Mouse (Mus musculus) left cerebral cortex, postnatal 14 days (tissue): Measurements from ENCODE around the gene 1700030K09Rik. TPM values are rescaled to one million over a fixed set of nuclear protein-coding genes. Genes with fewer than 3 reads are reported as not detected.
A peak's percentile ranks its signal among the peaks of the same experiment; 100 is the strongest.

ENCODE experiments used
- DNase-seq, 2 experiments: peaks; one replicate each; pipeline ENCODE4 v3.0.0; 2021 to 2022; ENCODE audit warnings: low spot score in 2 of 2, mixed read lengths in 1 of 2
- intact Hi-C: fragments of 180-260 bp; cut with DNase I; formaldehyde crosslinking; loops from one replicate; pipeline ENCODE4 v1.15.1; 2025
- long read RNA-seq, 2 experiments: library from polyadenylated mRNA; stranded (forward); transcript quantifications; one replicate each; pipeline ENCODE4 v2.0.0; 2021
- total RNA-seq, 2 experiments: library from RNA; stranded (reverse); gene quantifications; 2 replicates each; pipeline ENCODE4 v1.2.3; 2021

1700030K09Rik gene
- total RNA-seq, result 10 to 100 TPM; 11.4 to 12.6 TPM
- long read RNA-seq, experiment 1, transcript 1700030K09Rik-201 (8 exons, 2,887 nt), result major isoform, 18 of 25 reads
- long read RNA-seq, experiment 1, partial matches to known transcripts, result 4 of 25 reads
- long read RNA-seq, experiment 1, other reads (novel, unspliced or antisense), result 3 of 25 reads
- long read RNA-seq, experiment 2, transcript 1700030K09Rik-201 (8 exons, 2,887 nt), result major isoform, 18 of 20 reads
- long read RNA-seq, experiment 2, partial matches to known transcripts, result 1 of 20 reads
- long read RNA-seq, experiment 2, other reads (novel, unspliced or antisense), result 1 of 20 reads

- intact Hi-C loops, result no loop called here
- DNase-seq, result peak; percentile 99
Observed at GRCm38 (mm10) chr8:72443338-72443993, at the start of gene 1700030K09Rik, which contains the start of gene Calr3. 1700030K09Rik (plus strand) TSS chr8:72443880. Calr3 (minus strand) TSS chr8:72443870.

- DNase-seq, result no peak
- intact Hi-C loops, result no loop called here
Observed at GRCm38 (mm10) chr8:72401381-72401780, 42.3 kb upstream of the 1700030K09Rik start.

GRCm38 (mm10) chr8:72402981-72403380 is 40.7 kb upstream of the 1700030K09Rik start:
- no peak for DNase-seq
- intact Hi-C loops, result no loop called here

- no peak for DNase-seq
- intact Hi-C loops, result no loop called here
Observed at GRCm38 (mm10) chr8:72407878-72408277, 35.8 kb upstream of the 1700030K09Rik start.

- intact Hi-C loops, result no loop called here
- no peak for DNase-seq
Observed at GRCm38 (mm10) chr8:72409443-72409842, 34.2 kb upstream of the 1700030K09Rik start.

- no peak for DNase-seq
- intact Hi-C loops, result no loop called here
Observed at GRCm38 (mm10) chr8:72413839-72414238, 29.8 kb upstream of the 1700030K09Rik start.

- intact Hi-C loops, result no loop called here
- DNase-seq, result no peak
Observed at GRCm38 (mm10) chr8:72415252-72415651, 28.4 kb upstream of the 1700030K09Rik start.

GRCm38 (mm10) chr8:72418073-72418472 is 25.6 kb upstream of the 1700030K09Rik start:
- intact Hi-C loops, result no loop called here
- DNase-seq, result no peak

GRCm38 (mm10) chr8:72420571-72421361 is 22.9 kb upstream of the 1700030K09Rik start:
- intact Hi-C loops, result no loop called here
- DNase-seq, result peak; percentile 36 to 37

- peak; percentile 99 for DNase-seq
- intact Hi-C loops, result no loop called here
Observed at GRCm38 (mm10) chr8:72421362-72422335, 22.0 kb upstream of the 1700030K09Rik start, which contains the start of gene Eps15l1. Eps15l1 (minus strand) TSS chr8:72421460.

GRCm38 (mm10) chr8:72422926-72423325 is 20.8 kb upstream of the 1700030K09Rik start:
- intact Hi-C loops, result no loop called here
- no peak for DNase-seq

GRCm38 (mm10) chr8:72429676-72430075 is 14.0 kb upstream of the 1700030K09Rik start:
- no peak for DNase-seq
- intact Hi-C loops, result no loop called here

GRCm38 (mm10) chr8:72434952-72435351 is 8.7 kb upstream of the 1700030K09Rik start:
- intact Hi-C loops, result no loop called here
- no peak for DNase-seq

- intact Hi-C loops, result no loop called here
Observed at GRCm38 (mm10) chr8:72438248-72439015, 5.2 kb upstream of the 1700030K09Rik start.

GRCm38 (mm10) chr8:72443994-72444350 is 292 bp downstream of the 1700030K09Rik start:
- no peak for DNase-seq
- intact Hi-C loops, result no loop called here

More at GRCm38 (mm10) chr8:72438248-72439015, 5.2 kb upstream of the 1700030K09Rik start:
- no peak for DNase-seq

- no peak for DNase-seq
- intact Hi-C loops, result no loop called here
Observed at GRCm38 (mm10) chr8:72445071-72445470, 1.4 kb downstream of the 1700030K09Rik start.

- intact Hi-C loops, result no loop called here
- DNase-seq, result no peak
Observed at GRCm38 (mm10) chr8:72451516-72451915, 7.8 kb downstream of the 1700030K09Rik start.

GRCm38 (mm10) chr8:72453904-72454303 is 10.2 kb downstream of the 1700030K09Rik start:
- DNase-seq, result no peak
- intact Hi-C loops, result no loop called here
